Mouse (Mus musculus): Measurements from ENCODE around the gene Rora.

DNA sequence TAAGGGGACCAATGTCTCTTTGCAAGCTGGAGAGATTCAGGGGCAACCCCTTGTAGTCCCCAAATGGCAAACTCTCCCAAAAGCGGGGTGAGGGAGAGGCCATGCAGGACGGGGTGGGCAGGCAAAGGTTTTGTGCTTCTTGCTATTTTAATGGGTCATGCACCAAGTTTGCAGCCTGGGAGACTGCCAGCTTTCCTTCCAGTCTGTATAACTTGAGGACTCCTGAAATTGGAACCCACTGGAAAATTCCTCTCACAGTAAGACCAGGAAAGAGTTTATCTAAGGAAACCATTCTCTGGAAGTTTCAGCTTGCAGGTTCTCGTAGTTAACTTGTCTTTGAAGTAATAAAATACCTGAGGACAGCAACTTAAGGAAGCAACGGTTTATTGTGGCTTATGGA lies 326.5 kb downstream of the Rora start:
- TF ChIP-seq TCF12 (IDR thresholded peaks at IDR 0.05; ENCODE audit: insufficient read depth, poor library complexity, severe bottlenecking): no peak
- TF ChIP-seq POLR2AphosphoS2 (IDR thresholded peaks at IDR 0.05; ENCODE audit: insufficient read length, low read depth): no peak
- TF ChIP-seq E2F4 (IDR thresholded peaks at IDR 0.05; ENCODE audit: insufficient read depth): no peak
- TF ChIP-seq POLR2A (IDR thresholded peaks at IDR 0.05; ENCODE audit: insufficient read length, low read depth): no peak
- no peak for TF ChIP-seq MYOD1 (IDR thresholded peaks at IDR 0.05; ENCODE audit: control insufficient read depth in 1 of 3, insufficient read length in 2 of 3, low read depth in 2 of 3)
- no peak for TF ChIP-seq SRF (IDR thresholded peaks at IDR 0.05; ENCODE audit: control insufficient read depth, insufficient read length, low read depth)
